Mouse (Mus musculus) bone marrow macrophage, adult 2 months (primary cell): ENCODE data around the gene Klhl31.

ENCODE experiments used
- CTCF ChIP-seq: IDR thresholded peaks from 2 replicates; pipeline ENCODE4 v1.5.1; 2012; ENCODE audit warnings: low read depth, mild to moderate bottlenecking, low read length, moderate library complexity
- POLR2A ChIP-seq: IDR thresholded peaks from 2 replicates; pipeline ENCODE4 v1.6.1; 2012; ENCODE audit warnings: mild to moderate bottlenecking, low read depth, low read length, borderline replicate concordance

DNA sequence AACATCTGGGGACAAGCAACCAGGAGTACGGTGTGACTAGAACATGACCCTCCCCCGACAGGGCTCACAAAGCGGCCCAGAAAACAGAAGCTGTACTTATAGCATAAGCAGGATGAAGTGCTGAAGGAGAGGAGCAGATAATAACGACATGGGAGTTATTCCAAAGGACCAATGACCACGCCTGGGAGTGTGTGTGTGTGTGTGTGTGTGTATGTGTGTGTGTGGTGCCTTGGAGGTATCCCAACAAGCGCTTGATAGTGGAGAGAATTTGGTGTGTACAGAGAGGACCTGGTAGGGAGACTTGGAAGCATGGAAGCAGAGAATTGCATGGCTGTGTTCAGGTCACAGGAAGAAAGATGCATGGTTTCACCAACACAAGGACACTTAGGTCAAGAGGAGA, 18.5 kb upstream of the Klhl31 start:
- TF ChIP-seq CTCF: no peak
- TF ChIP-seq POLR2A: no peak
